Mouse (Mus musculus) heart, postnatal 4 days (tissue): ENCODE results near the gene Mob1b. TPM values are rescaled to one million over a fixed set of nuclear protein-coding genes. Genes with fewer than 3 reads are reported as not detected.

Experiments used
- DNase-seq: peaks from one replicate; pipeline ENCODE4 v3.0.0; 2021
- total RNA-seq, 2 experiments: library from RNA; stranded (reverse); gene quantifications; 2 replicates each; pipeline ENCODE4 v1.2.3; 2021

Gene Mob1b
- total RNA-seq, 2 experiments from 2014 or later, result 66.7 to 71.6 TPM

DNA sequence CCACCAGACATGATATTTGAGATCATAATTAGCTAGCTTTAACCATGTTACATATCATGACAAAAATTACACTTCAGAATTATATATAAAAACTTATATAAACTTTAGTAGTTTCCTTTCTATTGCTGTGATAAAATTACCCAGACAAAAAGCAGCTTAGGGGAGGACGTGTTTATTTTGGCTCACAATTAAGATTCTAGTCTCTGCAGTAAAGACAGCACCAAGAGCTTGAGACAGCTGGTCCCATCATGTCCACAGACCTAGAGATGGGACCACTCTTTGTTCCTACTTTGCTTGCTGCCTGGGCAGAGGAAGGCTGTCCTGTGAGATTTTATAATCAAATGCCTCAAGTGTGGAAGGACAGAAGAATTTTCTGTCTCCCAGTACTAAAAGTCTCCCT, 64.4 kb downstream of the Mob1b start:
- no peak for DNase-seq

DNA sequence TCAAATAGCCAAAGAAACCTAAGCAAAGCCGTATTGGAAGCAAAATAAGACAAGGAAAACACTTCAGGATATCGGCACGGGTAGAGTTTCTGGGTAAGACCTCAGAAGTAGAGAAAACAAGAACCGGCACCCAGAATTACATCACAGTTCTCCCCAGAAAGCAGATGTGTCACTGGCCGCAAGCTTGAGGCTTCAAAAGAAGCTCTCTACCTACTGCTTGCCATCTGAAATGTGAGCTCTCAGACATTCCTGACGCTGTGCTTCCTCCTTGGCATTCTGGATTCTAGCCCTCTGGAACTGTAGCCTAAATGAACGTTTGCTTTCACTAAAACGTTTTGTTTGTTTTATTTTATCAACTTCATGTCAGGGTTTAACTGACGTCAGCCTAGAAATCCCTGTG, 70.0 kb downstream of the Mob1b start:
- DNase-seq, result no peak

DNA sequence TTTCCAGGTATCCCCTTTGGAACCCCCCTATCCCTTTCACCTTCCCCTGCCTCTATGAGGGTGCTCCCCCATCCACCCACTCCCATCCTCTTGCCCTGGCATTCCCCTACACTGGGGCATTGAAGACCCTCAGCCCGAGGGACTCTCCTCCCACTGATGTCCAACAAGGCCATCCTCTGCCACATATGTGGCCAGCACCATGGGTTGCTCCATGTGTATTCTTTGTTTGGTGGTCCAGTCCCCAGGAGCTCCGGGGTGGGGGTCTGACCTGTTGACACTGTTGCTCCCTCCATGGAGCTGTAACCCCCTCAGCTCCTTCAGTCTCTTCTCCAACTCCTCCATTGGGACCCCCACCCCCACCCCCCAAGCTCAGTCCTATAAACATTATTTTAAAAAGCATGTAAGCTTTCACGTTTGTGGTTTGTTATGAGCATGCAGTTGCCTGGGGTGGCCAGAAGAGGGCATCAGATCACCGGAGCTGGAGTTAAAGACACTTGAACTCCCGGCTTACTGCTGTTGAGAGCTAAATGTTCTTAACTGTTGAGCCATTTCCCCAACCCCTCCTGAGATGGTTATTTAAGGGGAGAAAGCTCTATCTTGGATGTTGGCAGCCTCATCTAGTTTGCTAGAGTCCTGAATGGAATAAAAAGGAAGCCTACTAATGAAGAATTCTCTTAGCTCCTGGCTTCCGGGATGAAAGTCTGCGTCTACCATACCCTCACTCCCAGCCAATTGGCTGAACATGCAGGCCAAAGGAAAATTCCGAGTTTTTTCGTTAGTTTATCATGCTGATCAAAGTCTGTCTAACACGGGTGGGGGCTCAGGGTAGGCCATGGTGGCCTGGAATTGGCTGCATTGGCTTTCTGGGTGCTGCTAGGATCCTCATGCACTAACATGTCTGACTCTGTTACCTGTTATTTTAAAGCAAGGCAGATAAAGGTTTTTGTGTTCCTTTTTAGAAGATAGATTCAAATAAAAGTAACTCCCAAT, 70.9 kb downstream of the Mob1b start:
- peak; percentile 64 for DNase-seq

DNA sequence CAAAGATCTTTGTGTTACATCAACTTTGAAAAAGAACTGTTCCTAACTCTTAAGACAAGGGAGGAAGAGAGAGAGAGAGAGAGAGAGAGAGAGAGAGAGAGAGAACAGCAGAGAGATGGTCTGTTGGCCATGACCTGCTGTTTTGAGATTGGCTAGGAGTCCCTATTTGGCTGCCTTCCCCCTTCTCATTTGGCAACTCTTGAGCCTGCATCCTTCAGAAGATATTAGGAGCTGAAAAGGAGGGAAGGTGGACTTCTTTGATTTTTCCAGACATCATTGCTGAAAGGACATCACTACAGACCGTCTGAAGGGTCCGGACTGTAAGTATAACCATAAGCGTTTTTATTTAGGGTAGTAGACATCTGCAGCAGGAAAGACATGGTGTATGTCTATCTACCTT, 73.0 kb downstream of the Mob1b start:
- DNase-seq, result no peak

DNA sequence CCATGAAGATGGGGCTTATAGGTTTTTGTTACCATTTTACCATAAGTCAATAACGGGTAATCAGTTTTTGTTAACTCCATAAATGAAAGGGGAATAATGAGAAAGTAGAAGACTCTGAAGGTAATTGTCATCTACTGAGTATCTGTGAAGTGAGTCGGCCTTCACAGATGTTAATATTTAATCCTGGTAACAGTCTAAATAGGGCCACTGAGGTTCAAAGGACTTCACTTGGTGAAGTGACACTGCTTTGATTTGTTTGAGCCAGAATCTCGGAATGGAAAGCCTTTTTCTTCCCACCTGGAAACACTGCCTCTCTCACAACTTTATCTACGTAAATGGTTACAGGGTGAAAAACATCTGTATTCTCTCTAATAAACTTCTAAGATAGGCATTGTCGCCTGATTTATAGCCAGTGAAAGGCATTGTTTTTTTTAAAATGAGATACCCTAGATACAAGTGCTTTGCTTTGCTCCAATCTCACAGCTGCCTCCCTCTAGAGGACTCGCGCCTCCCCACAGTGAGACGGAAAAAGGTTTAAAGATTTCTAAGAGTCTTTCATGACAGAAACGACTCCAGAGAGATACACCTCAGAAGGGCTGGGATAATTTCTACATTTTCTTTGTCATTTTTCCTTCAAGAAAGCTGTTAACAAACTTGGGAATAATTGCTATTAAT, 75.4 kb downstream of the Mob1b start:
- no peak for DNase-seq

DNA sequence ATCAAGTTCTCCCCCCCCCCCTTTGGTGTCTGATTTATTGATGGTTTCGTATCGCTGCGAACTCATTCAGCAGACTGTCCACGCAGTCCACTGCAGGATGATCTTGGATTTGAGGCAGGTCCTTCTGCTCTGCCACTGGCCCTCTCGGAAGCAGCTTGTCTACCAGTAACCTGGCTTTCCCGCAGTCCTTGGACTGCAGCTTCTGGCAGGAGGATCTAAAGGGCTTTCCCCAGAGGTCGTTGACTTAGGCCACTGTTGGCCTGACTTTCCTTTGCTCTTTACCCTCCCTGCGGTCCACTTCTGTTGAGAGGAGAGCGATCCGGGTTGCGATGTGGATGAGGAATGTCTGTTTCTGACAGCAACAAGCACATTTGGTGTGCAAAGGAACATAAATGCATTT, 75.9 kb downstream of the Mob1b start:
- no peak for DNase-seq

DNA sequence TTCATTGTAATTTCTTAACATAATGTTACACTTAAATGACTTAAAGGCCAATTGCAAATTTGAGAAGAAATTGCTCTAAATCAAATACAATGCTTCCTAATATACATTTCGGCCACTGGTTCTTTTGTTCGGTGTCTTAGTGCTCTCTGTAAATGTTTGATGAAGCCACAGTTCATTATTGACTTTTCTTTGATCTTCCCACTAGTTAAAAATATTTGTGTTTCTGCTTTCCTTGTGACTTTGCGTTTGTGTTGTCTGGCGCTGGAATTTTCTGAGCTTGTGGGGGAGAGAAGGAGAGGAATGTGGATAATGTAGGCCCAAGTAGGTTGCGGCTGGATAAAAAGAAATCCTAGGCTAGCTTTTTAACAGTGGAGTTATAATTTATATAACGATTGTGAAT, 76.5 kb downstream of the Mob1b start:
- no peak for DNase-seq

DNA sequence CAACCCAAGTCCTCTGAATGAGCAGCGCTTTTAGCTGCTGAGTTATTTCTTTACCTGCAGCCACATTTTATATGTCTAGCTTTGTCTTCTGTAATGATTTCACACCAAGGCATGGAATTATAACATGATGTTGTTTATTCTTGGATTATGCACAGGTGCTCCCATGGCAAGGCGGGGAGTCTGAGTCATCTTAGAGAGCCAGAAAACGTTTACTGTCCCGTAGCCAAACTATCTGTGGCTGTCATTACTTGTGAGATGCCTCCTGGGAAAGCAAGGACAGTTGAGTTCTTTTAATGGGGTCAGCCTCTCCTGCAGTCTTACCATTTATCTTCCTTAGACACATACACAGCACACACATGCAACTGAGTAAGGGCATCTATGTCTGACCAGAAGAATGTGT, 85.0 kb downstream of the Mob1b start:
- DNase-seq, result no peak

DNA sequence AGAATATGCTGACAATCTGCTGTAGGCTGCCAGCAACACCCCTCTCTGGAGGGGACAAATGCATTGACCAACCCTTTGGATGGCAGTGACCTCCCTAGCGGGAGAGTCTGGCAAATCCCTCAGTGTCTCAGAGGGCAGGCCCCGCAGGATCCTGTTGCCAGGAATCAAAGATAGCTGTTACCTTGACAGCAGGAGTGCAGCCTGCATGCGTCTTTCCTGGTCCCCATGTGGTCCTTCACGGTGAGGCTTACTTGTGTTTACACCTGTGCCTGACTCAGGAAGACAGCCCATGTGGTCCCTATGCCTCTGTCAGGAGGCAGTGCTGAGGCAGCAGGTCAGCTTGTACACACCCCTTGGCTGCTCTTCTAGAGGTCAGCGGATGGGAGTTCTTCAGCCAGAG, 85.6 kb downstream of the Mob1b start:
- DNase-seq, result no peak

DNA sequence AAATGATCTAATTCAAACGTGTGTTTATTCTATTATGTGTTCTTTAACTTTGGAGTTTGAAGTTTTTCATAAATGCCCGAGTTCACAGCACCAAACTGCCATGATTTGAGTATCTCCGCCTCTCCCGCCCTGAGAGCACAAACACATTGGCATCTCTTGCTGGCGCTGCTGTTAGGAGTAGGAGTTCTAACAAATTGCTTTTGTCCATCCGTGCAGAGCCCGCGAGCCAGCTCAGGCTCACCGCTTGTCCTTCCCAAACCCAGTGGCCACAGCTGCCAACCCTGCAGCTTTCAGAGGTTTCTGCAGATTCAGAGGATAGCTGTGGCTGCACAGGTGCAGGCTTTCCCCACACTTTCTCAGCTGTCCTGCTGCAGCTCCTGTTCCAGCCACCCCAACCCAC, 86.7 kb downstream of the Mob1b start:
- DNase-seq, result no peak

DNA sequence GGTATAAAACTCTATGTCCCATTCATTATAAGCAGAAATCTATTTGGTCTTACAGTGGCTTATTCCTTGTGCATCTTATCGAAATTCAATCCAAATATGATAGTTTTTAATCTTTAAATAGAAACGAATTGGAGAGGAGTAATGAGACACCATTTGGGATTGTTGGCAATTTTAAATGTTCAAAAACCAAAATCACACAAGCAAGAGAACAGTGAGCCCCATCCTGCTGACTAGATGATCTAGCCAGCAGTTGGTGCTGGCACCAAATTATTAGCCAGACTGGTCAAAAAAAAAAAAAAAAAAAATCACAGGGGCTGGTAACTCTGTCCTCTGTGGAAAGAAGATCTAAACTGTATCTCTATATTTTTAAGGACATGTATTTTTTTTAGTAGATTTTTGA, 92.5 kb downstream of the Mob1b start:
- DNase-seq, result no peak

Other genes starting within 250 kb of the Mob1b start
- gene Enam, start 232.9 kb upstream of the Mob1b start, total RNA-seq, result not detected
- gene Jchain, start 193.0 kb upstream of the Mob1b start, total RNA-seq, result under 1 TPM; 0.19 to 0.43 TPM
- gene Utp3, start 166.4 kb upstream of the Mob1b start, total RNA-seq, result 10 to 100 TPM; 24.5 to 25.6 TPM
- 10 to 100 TPM; 15.8 to 16.1 TPM for gene Rufy3, start 155.8 kb upstream of the Mob1b start, total RNA-seq
- 100 to 1,000 TPM; 180 to 186 TPM for gene Grsf1, start 44.7 kb upstream of the Mob1b start, total RNA-seq
- gene Dck, start 44.1 kb downstream of the Mob1b start, total RNA-seq, result 10 to 100 TPM; 15.6 to 17.0 TPM
- 10 to 100 TPM; 39.4 to 40.4 TPM for gene Slc4a4, start 166.0 kb downstream of the Mob1b start, total RNA-seq